Comparison of ENCODE assay signal across 9 mouse cellular contexts in the genomic region with DNA sequence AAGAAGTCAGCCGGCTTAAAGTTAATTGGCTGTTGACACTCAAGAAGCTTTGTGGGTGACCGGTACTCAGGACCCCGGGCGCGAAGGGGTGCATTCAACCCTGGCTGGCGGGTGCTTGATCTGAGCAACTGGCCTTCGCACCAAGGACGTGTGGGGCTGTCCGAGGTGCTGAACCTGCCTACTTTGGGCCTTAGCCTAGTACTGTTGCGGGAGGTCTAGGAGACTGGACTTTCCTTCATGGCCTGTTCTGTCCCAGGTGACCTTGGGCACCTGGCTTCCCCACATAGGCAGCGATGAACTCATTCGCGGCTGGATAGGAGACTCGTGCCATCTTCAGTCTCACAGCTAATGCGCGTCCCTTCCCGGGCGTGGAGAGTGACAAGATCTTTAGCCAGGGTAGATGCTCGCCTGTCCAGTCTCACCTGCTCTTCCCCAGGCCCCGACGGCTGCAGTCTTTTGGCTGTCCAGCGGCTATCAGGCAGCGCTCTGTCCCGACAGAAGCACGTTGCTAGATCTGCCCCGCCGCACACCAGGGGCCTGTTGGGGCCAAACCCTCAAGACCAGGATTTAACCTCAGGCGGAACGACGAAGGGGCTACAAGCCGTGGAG. TPM values are rescaled to one million over a fixed set of nuclear protein-coding genes. Genes with fewer than 3 reads are reported as not detected.
DNase-seq lines count a peak whose midpoint lies in the region; ATAC-seq and TF ChIP-seq lines count a peak whose summit lies in the region.
"Had no signal": no experiment of that assay in that cellular context is flagged by ENCODE, and none has a peak within 500 bp of the region (broad histone marks: within the 10 kb centered on the region; RNA-seq: fewer than 3 reads in every experiment).

No protein-coding gene starts in this region.

- H3K27ac ChIP-seq in forebrain, embryonic 14.5 days (ENCODE audit: low read depth, low read length): no peak overlapping the region
- H3K27ac ChIP-seq in hindbrain, embryonic 15.5 days (replicated peaks): no peak overlapping the region
- no peak overlapping the region for H3K27ac ChIP-seq in liver, embryonic 11.5 days (ENCODE audit: low read depth, low read length)
- H3K27ac ChIP-seq in midbrain, postnatal 0 days (ENCODE audit: low read depth, low read length): no peak overlapping the region

- peak overlapping the region; percentile 82 for H3K4me2 ChIP-seq in forebrain, embryonic 14.5 days (ENCODE audit: low read length)
- peak overlapping the region; percentile 71 for H3K4me2 ChIP-seq in hindbrain, embryonic 15.5 days
- H3K4me2 ChIP-seq in liver, embryonic 11.5 days: peak overlapping the region; percentile 90
- H3K4me2 ChIP-seq in midbrain, postnatal 0 days (ENCODE audit: low read depth, low read length, poor library complexity, severe bottlenecking): peak overlapping the region; percentile 82

- no peak for TF ChIP-seq CTCF in midbrain, postnatal 0 days (IDR thresholded peaks at IDR 0.05)

- peaks cover 40% of the 10 kb centered on the region for H3K27me3 ChIP-seq in forebrain, embryonic 14.5 days (replicated peaks; ENCODE audit: control insufficient read depth, insufficient read depth, low read length)
- peaks cover 36% of the 10 kb centered on the region for H3K27me3 ChIP-seq in hindbrain, embryonic 15.5 days
- peaks cover 44% of the 10 kb centered on the region for H3K27me3 ChIP-seq in liver, embryonic 11.5 days (replicated peaks; ENCODE audit: control insufficient read depth, insufficient read depth, low read length)
- H3K27me3 ChIP-seq in midbrain, postnatal 0 days (ENCODE audit: insufficient read depth, low read length): peaks cover 28% of the 10 kb centered on the region

- no peaks in the 10 kb centered on the region for H3K9me3 ChIP-seq in forebrain, embryonic 14.5 days (replicated peaks; ENCODE audit: control insufficient read depth, low read length)
- H3K9me3 ChIP-seq in hindbrain, embryonic 15.5 days: no peaks in the 10 kb centered on the region
- H3K9me3 ChIP-seq in liver, embryonic 11.5 days (ENCODE audit: control insufficient read depth, low read length): no peaks in the 10 kb centered on the region
- no peaks in the 10 kb centered on the region for H3K9me3 ChIP-seq in midbrain, postnatal 0 days (ENCODE audit: low read length)

- peak overlapping the region; percentile 58 for H3K4me3 ChIP-seq in forebrain, embryonic 14.5 days (ENCODE audit: low read depth, low read length)
- peak overlapping the region; percentile 48 for H3K4me3 ChIP-seq in hindbrain, embryonic 15.5 days
- H3K4me3 ChIP-seq in liver, embryonic 11.5 days (ENCODE audit: low read depth, low read length): peak overlapping the region; percentile 60
- H3K4me3 ChIP-seq in midbrain, postnatal 0 days (ENCODE audit: low read depth, low read length): peak overlapping the region; percentile 55

- H3K4me1 ChIP-seq in forebrain, embryonic 14.5 days (ENCODE audit: control insufficient read depth, insufficient read depth, low read length): peaks cover 5% of the 10 kb centered on the region; the same call in 1 of the 2 replicates
- H3K4me1 ChIP-seq in hindbrain, embryonic 15.5 days (replicated peaks): peaks cover 24% of the 10 kb centered on the region
- H3K4me1 ChIP-seq in liver, embryonic 11.5 days (replicated peaks; ENCODE audit: control insufficient read depth, insufficient read depth, low read length): peaks cover 37% of the 10 kb centered on the region
- H3K4me1 ChIP-seq in midbrain, postnatal 0 days (ENCODE audit: insufficient read depth, low read length): 0 out of 2 replicates have a peak, but pooled peaks cover 5% of the 10 kb centered on the region

- peaks cover 21% of the 10 kb centered on the region for H3K36me3 ChIP-seq in forebrain, embryonic 14.5 days (ENCODE audit: control insufficient read depth, insufficient read depth, low read length)
- H3K36me3 ChIP-seq in hindbrain, embryonic 15.5 days: peaks cover 19% of the 10 kb centered on the region
- H3K36me3 ChIP-seq in liver, embryonic 11.5 days (ENCODE audit: control insufficient read depth, insufficient read depth, low read length): peaks cover 16% of the 10 kb centered on the region; the same call in 1 of the 2 replicates
- H3K36me3 ChIP-seq in midbrain, postnatal 0 days (ENCODE audit: insufficient read depth, low read length): peaks cover 26% of the 10 kb centered on the region

- 5% methylated on average over 31 of the region's 31 CpGs for WGBS in forebrain, embryonic 14.5 days
- WGBS in hindbrain, embryonic 15.5 days: 4% methylated on average over 31 of the region's 31 CpGs
- WGBS in liver, embryonic 11.5 days: 6% methylated on average over 31 of the region's 31 CpGs
- 5% methylated on average over 31 of the region's 31 CpGs for WGBS in midbrain, postnatal 0 days

- peak overlapping the region; percentile 58 for H3K9ac ChIP-seq in forebrain, embryonic 14.5 days (ENCODE audit: low read length)
- H3K9ac ChIP-seq in hindbrain, embryonic 15.5 days: 0 out of 2 replicates have a peak overlapping the region, but pooled peaks have one; percentile 33
- H3K9ac ChIP-seq in liver, embryonic 11.5 days (ENCODE audit: low read depth, low read length): no peak overlapping the region
- H3K9ac ChIP-seq in midbrain, postnatal 0 days (replicated peaks; ENCODE audit: low read length, poor library complexity, severe bottlenecking): peak overlapping the region; percentile 50; the same call in 1 of the 2 replicates

- DNase-seq in cerebellum, adult 11-12 months: peak; percentile 18
- no peak for DNase-seq in cerebellum, postnatal 4 days (ENCODE audit: low spot score in 2 of 2)
- DNase-seq in adrenal gland, adult 18-20 months (ENCODE audit: low spot score in 2 of 2): peak; percentile 82 to 85
- no peak for DNase-seq in forebrain, embryonic 14.5 days (ENCODE audit: low spot score)
- DNase-seq in liver, embryonic 11.5 days (ENCODE audit: low spot score): peak; percentile 75
- no peak for DNase-seq in midbrain, postnatal 0 days (ENCODE audit: low spot score)
- DNase-seq in thymus, postnatal 25 days: peak; percentile 54

- peak; percentile 0; the same call in 1 of the 2 replicates for ATAC-seq in forebrain, embryonic 14.5 days
- peak; percentile 12; the same call in 1 of the 2 replicates for ATAC-seq in hindbrain, embryonic 15.5 days (ENCODE audit: low FRiP score, low read depth)
- ATAC-seq in liver, embryonic 11.5 days (replicated peaks; ENCODE audit: low FRiP score): no peak
- no peak for ATAC-seq in midbrain, postnatal 0 days (ENCODE audit: low FRiP score)

RNA-seq across cellular contexts. Expression of a gene that starts 5.8 kb away (rescaled TPM):
- total RNA-seq in adrenal gland, adult 18-20 months (2021): 1 to 10 TPM; 3.7 to 4.6 TPM
- 0.83 and 1.2 TPM in 2 replicates for polyA plus RNA-seq in forebrain, embryonic 14.5 days (2014; fragmentation: Nextera tagmentation; extraction: Ambion mirVana)
- polyA plus RNA-seq in hindbrain, embryonic 15.5 days (2015; fragmentation: Nextera tagmentation; extraction: Ambion mirVana): 0.87 and 1.2 TPM in 2 replicates
- polyA plus RNA-seq in liver, embryonic 11.5 days (2014; fragmentation: Nextera tagmentation; extraction: Ambion mirVana): 0.34 and 0.36 TPM in 2 replicates
- 1.8 and 4.0 TPM in 2 replicates for total RNA-seq in midbrain, postnatal 0 days (2014; rRNA removed)
- 0.25 and 0.34 TPM in 2 replicates for polyA plus RNA-seq in midbrain, postnatal 0 days (2015; fragmentation: Nextera tagmentation; extraction: Ambion mirVana)

RNA-seq across cellular contexts. Expression of a gene that starts 10.8 kb away (rescaled TPM):
- 1 to 10 TPM; 7.2 to 7.8 TPM for total RNA-seq in adrenal gland, adult 18-20 months (2021)
- polyA plus RNA-seq in forebrain, embryonic 14.5 days (2014; fragmentation: Nextera tagmentation; extraction: Ambion mirVana): 349 and 462 TPM in 2 replicates
- polyA plus RNA-seq in hindbrain, embryonic 15.5 days (2015; fragmentation: Nextera tagmentation; extraction: Ambion mirVana): 187 and 224 TPM in 2 replicates
- polyA plus RNA-seq in liver, embryonic 11.5 days (2014; fragmentation: Nextera tagmentation; extraction: Ambion mirVana): 461 and 501 TPM in 2 replicates
- total RNA-seq in midbrain, postnatal 0 days (2014; rRNA removed): 39.0 and 40.8 TPM in 2 replicates
- polyA plus RNA-seq in midbrain, postnatal 0 days (2015; fragmentation: Nextera tagmentation; extraction: Ambion mirVana): 71.0 and 71.4 TPM in 2 replicates

RNA-seq across cellular contexts. Expression of a gene that starts 24.2 kb away (rescaled TPM):
- total RNA-seq in adrenal gland, adult 18-20 months (2021): not detected
- polyA plus RNA-seq in forebrain, embryonic 14.5 days (2014; fragmentation: Nextera tagmentation; extraction: Ambion mirVana): 0.20 and 0.30 TPM in 2 replicates
- 0.30 and 0.32 TPM in 2 replicates for polyA plus RNA-seq in hindbrain, embryonic 15.5 days (2015; fragmentation: Nextera tagmentation; extraction: Ambion mirVana)
- polyA plus RNA-seq in liver, embryonic 11.5 days (2014; fragmentation: Nextera tagmentation; extraction: Ambion mirVana): 3.7 and 4.8 TPM in 2 replicates
- total RNA-seq in midbrain, postnatal 0 days (2014; rRNA removed): 0.11 TPM in 1 of 2 replicates, not detected in the other
- 0.14 TPM in 1 of 2 replicates, not detected in the other for polyA plus RNA-seq in midbrain, postnatal 0 days (2015; fragmentation: Nextera tagmentation; extraction: Ambion mirVana)
- total RNA-seq: layer of hippocampus, postnatal 36 days had no signal

RNA-seq across cellular contexts. Expression of a gene that starts 54.4 kb away (rescaled TPM):
- total RNA-seq in adrenal gland, adult 18-20 months (2021): 10 to 100 TPM; 38.9 to 40.3 TPM
- polyA plus RNA-seq in forebrain, embryonic 14.5 days (2014; fragmentation: Nextera tagmentation; extraction: Ambion mirVana): 26.7 and 29.1 TPM in 2 replicates
- polyA plus RNA-seq in hindbrain, embryonic 15.5 days (2015; fragmentation: Nextera tagmentation; extraction: Ambion mirVana): 32.4 and 40.9 TPM in 2 replicates
- polyA plus RNA-seq in liver, embryonic 11.5 days (2014; fragmentation: Nextera tagmentation; extraction: Ambion mirVana): 81.4 and 85.9 TPM in 2 replicates
- total RNA-seq in midbrain, postnatal 0 days (2014; rRNA removed): 99.8 and 144 TPM in 2 replicates
- 35.1 and 36.6 TPM in 2 replicates for polyA plus RNA-seq in midbrain, postnatal 0 days (2015; fragmentation: Nextera tagmentation; extraction: Ambion mirVana)

Comparison
In these comparisons a context has a peak if more than half of its experiments do, and no peak if none do; other contexts are left out.
1. DNase-seq: peak in cerebellum, adult 11-12 months (single experiment), adrenal gland, adult 18-20 months (2 of 2), liver, embryonic 11.5 days (single experiment) and thymus, postnatal 25 days (single experiment); none in cerebellum, postnatal 4 days (0 of 2), forebrain, embryonic 14.5 days (single experiment) and midbrain, postnatal 0 days (single experiment).
2. ATAC-seq: peak in forebrain, embryonic 14.5 days (single experiment) and hindbrain, embryonic 15.5 days (single experiment); none in liver, embryonic 11.5 days (single experiment) and midbrain, postnatal 0 days (single experiment).
3. Peak in every context shown above with its lines, with median percentiles within 50 percentile points of each other: H3K4me2 ChIP-seq and H3K4me3 ChIP-seq.